Mouse (Mus musculus) lung, postnatal 4 days (tissue): Measurements from ENCODE around the gene Ceacam16.

ENCODE experiments used
- DNase-seq, 2 experiments: peaks; one replicate each; pipeline ENCODE4 v3.0.0; 2021

The Ceacam16 gene

DNA sequence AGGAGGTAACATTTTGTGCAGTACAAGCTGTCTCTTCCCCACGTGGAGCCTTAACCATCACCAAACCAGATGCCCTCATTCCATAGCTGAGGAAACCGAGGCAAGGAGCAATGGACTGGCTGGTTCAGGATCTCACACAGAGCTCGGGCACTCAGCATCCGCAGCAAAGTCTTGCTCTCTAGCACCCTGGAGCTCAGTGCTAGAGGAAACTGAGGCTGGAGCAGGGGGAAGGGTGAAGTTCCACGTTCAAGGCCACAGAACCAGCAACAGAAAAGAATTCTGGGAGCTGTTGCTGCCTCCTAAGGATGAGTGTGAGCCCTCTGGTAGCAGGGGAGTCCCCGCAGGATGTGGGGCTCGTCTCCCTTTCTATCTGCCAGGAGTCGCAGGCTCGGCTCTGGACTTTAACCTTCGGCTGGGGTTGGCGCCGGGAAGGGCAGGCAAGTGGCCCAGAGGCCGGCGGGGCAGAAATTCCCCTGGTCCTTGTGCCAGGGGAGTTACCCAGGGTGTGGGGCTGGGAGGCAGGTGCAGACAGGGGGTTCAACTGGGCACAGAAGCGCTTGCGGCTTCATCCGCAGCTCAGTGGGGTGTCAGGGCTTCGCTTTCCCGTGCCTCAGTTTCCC is 18.1 kb downstream of the Ceacam16 start:
- no peak for DNase-seq

- no peak for DNase-seq
Measured at GRCm38 (mm10) chr7:19841686-19842413, 19.2 kb downstream of the Ceacam16 start.

DNA sequence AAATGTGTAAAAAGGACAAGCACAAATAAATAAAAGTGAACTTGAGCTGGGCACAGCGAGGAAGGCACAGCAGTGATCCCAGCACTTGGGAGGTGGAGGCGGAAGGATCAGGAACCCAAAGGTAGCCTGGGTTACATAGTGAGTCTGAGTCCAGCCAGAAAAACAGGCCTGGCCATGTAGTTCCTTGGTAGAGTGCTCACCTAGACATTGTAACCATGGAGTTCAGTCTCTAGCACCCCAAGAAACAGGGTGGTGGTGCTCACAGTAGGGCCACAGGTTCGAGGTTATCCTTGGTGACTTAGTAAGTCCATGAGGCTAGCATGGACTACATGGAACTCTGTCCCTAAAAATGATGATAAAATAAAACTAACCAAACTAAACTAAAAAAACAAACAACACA is 20.2 kb downstream of the Ceacam16 start:
- DNase-seq = no peak

GRCm38 (mm10) chr7:19840371-19840770 is 20.7 kb downstream of the Ceacam16 start:
- DNase-seq = no peak

DNA sequence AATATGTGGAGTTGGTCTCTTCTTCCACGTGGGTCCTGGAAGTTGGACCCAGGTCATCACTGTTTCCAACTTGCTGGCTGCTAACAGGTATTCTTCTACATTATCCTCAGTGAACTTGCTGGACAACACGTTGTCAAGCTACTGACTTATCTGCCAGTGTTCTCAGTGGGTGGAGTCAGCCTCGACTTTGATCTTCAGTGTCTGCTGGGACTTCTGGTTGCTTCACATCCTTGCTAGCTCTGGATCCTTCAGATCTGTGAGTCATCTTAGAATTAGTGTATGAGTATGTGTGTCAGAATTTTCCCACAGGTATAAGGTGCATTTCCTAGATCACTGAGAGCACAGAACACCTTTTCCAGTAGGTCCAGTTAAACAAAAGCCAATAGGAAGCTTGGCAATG is 24.3 kb downstream of the Ceacam16 start:
- DNase-seq = no peak

GRCm38 (mm10) chr7:19834055-19834454 is 27.0 kb downstream of the Ceacam16 start:
- no peak for DNase-seq

DNA sequence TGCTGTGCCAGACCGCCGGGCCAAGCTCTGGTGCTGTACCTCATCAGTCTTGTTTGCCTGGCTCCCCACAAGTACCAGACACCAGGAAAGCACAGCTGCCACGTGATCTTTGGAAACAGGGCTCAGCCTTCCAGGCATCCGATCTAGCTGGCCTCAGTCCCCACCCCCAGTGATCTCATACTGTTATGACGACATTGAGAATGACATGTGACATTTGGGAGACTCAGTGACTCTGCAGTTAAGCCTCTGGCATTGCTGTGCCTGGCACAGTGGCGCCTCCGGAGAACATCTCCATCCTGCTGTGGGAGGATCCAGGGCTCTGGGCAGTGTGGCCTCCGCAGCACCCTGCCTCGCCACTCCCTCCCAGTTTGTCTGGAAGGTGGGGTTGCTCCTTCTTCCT is 29.3 kb downstream of the Ceacam16 start:
- DNase-seq = no peak

DNA sequence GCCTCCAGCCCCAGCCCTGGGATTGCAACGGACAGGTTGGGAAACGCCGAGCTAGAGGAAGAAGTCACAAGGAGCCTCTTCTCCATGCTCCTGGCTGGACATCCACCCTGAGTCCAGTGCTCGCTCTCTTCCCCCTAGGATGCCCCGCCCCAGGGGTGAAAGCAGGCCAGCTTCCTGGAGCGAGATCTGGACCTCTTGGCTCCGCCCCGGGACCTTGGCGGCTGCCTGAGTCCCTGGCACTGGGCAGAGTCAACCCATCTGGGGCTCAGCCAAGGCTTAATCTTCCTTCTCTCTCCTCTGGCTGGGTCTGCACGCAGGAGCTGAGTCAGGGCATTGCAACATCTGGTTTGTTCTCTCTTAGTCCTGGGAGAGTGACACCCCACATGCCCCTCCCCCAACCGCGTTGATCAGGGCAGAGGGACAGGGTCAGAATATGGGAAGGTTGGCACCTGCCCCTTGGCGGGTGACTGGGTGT is 30.4 kb downstream of the Ceacam16 start:
- peak; percentile 89 to 93 for DNase-seq

GRCm38 (mm10) chr7:19829694-19830093 is 31.4 kb downstream of the Ceacam16 start:
- DNase-seq = no peak

DNA sequence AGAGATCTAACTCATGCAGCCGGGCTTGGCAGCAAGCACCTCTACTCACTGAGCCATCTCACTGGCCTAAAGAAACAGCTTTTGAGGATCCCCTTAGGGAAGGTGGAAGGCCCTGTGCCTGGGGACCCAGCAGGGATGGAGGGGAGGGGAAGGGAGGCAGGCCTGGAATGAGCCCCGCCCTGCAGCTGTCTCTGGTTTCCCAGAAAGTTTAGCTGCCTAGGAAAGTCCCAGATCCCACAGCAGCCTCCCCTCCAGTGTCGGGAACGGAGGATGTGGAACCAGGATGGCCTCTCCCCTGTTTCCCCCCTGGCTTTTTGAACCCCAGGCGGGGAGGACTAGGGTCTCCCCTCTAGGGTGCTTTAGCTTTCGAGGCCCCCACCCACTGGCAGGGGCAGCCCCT is 34.3 kb downstream of the Ceacam16 start:
- DNase-seq = no peak

DNA sequence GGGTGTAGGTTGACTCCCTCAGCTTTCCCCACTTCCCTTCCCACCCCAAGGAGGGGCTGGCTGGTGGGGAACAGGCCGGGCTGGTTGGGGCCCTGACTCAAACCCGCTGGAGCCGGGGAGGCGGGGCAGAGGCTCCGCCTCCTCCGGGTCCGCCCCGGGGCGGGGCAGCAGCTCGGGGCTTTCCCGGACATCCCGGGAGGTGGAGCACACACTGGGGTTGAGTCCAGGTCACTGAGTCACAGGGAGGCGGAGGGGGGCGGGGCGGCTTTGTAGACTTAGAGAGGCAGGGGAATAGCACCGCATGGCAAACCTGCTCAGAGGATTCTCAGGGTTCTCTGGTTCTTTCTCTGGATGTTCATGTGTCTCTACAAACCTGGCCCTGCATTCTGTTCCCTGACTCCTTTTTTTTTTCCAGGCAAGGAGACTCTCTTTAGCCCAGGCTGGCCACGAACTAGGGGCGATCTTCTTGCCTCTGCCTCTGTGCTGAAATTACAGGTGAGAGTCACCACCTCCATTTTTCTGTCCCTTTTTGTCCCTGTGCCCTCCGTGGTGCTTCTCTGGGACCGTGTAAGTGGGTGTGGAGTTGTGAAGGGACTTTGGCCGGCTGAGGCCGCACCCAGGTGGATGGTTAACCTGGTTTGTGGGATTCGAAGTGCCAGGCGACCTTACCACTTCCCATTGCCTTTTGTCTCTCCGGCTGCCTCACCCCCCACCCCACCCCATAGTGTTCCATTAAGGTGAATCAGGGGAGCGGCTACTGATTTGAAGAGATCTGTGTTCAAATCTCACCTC is 36.7 kb downstream of the Ceacam16 start:
- peak; percentile 89 to 93 for DNase-seq

DNA sequence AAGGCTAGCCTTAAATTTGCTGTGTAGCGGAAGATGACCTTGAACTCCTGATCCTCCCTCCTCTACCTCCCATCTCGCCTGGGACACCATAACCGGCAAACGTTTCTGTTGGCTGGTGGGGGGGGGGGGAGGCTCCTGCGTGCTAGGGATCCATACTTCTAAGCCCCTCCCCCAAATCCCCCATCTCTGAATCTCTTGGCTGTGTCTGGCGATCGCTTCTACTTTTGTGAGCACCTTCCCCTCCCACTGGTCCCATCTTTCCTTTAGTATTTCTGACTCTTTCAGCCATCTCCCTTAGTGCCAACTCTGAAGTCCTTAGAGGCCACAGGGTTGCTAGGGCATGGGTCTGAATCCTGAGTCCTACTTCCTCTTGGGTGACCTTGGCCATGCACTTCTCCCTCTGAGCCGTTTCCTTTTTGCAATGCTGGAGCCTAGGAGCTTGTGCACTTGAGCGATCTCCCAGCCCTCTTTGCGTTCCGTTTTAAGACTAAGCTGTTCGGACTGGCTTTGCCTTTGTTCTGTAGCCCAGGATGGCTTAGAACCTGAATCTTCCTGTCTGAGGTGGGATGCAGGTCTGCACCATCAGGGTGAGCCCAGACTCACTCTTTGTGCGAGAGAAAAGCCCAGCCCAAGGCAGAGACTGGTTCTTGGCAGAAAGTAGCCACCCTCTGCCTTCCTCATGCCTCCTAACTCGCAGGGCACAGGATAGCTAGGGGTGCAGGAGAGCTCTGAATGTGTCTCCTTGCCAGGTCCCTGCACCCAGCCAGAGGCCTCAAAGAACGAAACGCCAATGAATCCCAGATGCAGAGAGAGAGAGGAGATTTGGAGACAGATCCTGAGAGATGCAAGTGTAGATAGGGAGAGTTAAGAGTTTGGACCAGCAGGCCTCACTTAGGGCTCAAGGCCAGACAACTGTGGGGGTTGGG is 37.6 kb downstream of the Ceacam16 start:
- peak in 1 of 2 experiments; percentile 49 for DNase-seq

DNA sequence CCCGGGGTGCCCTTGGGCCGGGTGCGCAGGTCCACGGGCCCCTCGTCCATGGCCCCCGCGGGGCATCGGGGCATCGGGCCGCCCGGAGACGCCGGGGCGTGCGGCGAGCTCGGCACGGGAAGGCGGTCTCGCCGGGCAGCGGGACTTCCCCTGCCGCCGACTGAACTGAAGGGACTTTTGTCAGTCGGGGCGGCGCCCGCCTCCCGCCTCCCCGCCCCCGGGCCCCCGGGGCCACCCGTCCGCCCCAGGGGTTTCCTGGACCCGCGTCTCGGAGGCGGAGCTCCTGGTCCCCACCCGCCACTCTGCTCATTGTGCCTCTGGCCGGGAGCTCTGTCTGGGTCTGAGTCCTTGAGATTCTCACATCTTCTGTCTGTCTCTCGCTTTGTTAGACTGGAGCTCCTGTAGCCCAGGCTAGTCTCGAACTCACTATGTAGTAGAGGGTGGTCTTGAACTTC is 38.5 kb downstream of the Ceacam16 start, which contains the start of gene Bcl3:
Gene Bcl3 (minus strand): TSS at position 167 of the 455 bp plus-strand sequence.
- peak; percentile 79 to 84 for DNase-seq

- no peak for DNase-seq
Measured at GRCm38 (mm10) chr7:19822193-19822592, 38.9 kb downstream of the Ceacam16 start.

- no peak for DNase-seq
Measured at GRCm38 (mm10) chr7:19821633-19822032, 39.5 kb downstream of the Ceacam16 start.

- no peak for DNase-seq
Measured at GRCm38 (mm10) chr7:19820347-19821048, 40.6 kb downstream of the Ceacam16 start.

- DNase-seq = no peak
Measured at GRCm38 (mm10) chr7:19818875-19819274, 42.2 kb downstream of the Ceacam16 start.

DNA sequence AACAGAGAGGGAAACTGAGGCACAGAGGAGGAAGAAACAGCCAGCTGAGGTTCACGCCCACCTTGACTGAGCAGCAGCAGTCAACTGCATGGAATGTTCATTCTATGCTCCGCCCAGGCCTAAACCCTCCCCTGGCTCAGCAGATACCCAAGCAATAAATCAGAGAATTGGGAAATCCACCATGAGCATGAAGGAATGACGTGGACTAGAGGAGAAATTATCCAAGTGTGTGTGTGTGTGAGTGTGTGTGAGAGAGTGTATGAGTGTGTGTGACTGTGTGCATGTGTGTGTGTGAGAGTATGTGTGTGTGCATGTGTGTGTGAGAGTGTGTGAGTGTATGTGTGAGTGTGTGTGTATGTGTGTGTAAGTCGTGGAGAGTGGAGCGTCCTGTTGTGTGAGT is 42.7 kb downstream of the Ceacam16 start:
- DNase-seq = peak in 1 of 2 experiments; percentile 53

GRCm38 (mm10) chr7:19817382-19818105 is 43.6 kb downstream of the Ceacam16 start:
- peak; percentile 84 to 91 for DNase-seq

GRCm38 (mm10) chr7:19816224-19816771 is 44.8 kb downstream of the Ceacam16 start:
- DNase-seq = peak; percentile 93 to 94
